Mouse (Mus musculus): ENCODE results near the gene Tab2. TPM values are rescaled to one million over a fixed set of nuclear protein-coding genes. Genes with fewer than 3 reads are reported as not detected.

Gene Tab2
- polyA plus RNA-seq (2015; fragmentation: Nextera tagmentation; extraction: Ambion mirVana): 14.9 and 15.8 TPM in 2 replicates

DNA sequence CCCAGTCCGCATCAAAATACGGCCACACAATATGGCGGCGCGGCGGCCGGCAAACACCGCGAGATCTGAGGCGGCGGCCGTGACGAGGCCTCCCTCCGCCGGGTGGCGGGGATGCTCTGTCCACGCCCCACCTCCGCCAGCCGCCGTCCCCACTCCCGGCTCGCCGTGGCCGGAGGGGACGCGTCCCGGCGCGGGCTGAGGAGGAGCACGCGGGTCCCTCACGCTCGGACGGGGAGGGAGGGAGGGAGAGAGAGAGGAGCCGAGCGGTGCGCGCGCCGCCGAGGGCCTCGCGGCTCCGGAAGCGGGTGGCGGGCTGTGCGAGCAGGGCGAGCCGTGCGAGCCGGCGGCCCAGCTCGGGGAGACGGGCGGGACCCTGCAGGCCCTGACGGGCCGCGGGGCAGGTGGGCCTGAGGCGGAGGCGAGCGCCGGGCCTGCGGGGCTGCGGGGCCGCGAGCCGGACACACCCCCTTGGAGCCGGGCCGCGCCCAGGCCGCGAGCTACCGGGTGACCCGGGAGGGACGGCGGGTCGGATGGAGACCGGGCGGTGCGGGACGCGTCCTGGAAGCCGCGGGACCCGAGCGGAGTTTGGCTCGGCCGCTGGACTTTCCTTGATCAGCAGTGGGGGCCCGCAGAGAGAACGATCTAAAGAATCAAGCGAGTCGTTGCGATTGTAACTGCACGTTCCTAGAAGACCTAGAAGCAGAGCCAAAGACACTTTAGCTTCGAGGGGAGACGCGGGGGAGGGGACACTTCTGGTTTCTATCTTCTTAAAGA is at the start of gene Tab2:
Gene Tab2, minus strand, starts transcription at position 3 of the 774 bp plus-strand sequence.
- Histone ChIP-seq H3K9me3 (ENCODE audit: control insufficient read depth, low read length) (no peaks in the 10 kb centered on the region), H3K27ac (ENCODE audit: low read length) (peak within 1 kb of the TSS; percentile 98), H3K4me3 (replicated peaks; ENCODE audit: low read length) (peak within 1 kb of the TSS; percentile 92), H3K4me1 (replicated peaks; ENCODE audit: control insufficient read depth, insufficient read depth, low read length) (peaks cover 20% of the 10 kb centered on the region), H3K4me2 (ENCODE audit: low read length) (peak within 1 kb of the TSS; percentile 70), H3K36me3 (ENCODE audit: control insufficient read depth, insufficient read depth) (no peaks in the 10 kb centered on the region), H3K27me3 (replicated peaks; ENCODE audit: control insufficient read depth, insufficient read depth, low read length) (no peaks in the 10 kb centered on the region), H3K9ac (replicated peaks; ENCODE audit: low read depth, low read length) (peak within 1 kb of the TSS; percentile 97)
- ATAC-seq: peak; percentile 97
- under 1% methylated on average over 62 of the region's 97 CpGs for WGBS

DNA sequence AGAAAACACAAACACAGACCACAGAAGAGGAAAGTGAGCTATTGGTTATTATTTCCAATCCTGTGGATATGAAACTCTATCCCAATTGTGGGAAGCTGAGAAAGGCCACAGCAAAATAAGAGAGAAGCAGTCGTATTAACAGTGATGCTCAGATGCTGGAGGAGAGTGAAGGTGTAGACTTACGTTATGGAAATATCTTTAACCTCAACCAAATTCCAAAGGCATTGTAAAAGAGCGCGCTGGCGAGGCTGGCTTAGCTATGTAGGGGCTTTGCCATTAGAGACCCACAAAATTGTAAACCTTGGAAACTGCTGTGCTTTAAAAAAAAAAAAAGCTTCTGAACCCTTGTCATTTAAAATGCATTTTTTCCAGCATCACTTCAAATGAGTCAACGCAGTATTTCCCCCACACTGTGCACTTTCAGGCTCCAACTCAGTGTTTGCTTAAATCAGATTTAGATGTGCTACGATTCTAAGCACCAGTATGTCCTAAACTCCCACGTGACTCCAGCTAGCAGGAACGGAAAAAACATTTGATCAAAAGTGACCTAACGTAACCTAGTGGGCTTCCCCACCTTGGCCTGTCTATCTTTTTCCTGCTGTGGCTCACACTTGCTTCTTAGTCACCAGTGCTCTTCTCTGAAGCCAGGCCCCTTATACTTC is 36.4 kb upstream of the Tab2 start:
- no peaks in the 10 kb centered on the region for H3K9me3 ChIP-seq (ENCODE audit: control insufficient read depth, low read length)
- no peak overlapping the region for H3K27ac ChIP-seq (ENCODE audit: low read length)
- H3K4me2 ChIP-seq (ENCODE audit: low read length): no peak overlapping the region
- H3K9ac ChIP-seq (replicated peaks; ENCODE audit: low read depth, low read length): no peak overlapping the region
- no peak for ATAC-seq
- H3K36me3 ChIP-seq (ENCODE audit: control insufficient read depth, insufficient read depth): no peaks in the 10 kb centered on the region
- WGBS: 87% methylated on average over 10 of the region's 10 CpGs
- H3K4me3 ChIP-seq (replicated peaks; ENCODE audit: low read length): no peak overlapping the region
- H3K4me1 ChIP-seq (replicated peaks; ENCODE audit: control insufficient read depth, insufficient read depth, low read length): 0 out of 2 replicates have a peak, but pooled peaks cover 4% of the 10 kb centered on the region
- H3K27me3 ChIP-seq (replicated peaks; ENCODE audit: control insufficient read depth, insufficient read depth, low read length): no peaks in the 10 kb centered on the region

DNA sequence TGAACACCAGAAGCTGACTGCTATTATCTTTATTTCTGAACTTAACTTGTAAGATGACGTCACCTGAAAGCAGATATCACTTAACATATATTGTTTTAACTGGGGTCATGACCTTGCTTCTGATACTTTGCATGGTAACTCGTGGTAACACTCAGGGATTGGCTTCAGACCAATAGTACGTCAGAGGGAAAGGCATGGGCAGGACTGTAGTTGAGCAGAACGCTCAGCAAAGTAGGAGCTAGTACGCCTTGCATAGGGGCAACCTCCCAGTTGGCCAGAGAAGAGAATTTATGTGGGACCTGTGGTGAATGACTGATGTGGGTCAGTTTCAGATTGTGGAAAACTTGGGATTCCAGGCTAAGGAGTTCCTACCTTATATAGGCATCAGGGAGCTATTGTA is 35.6 kb upstream of the Tab2 start:
- Histone ChIP-seq H3K36me3 (ENCODE audit: control insufficient read depth, insufficient read depth) (no peaks in the 10 kb centered on the region), H3K27ac (ENCODE audit: low read length) (no peak overlapping the region), H3K4me2 (ENCODE audit: low read length) (no peak overlapping the region), H3K9ac (replicated peaks; ENCODE audit: low read depth, low read length) (no peak overlapping the region), H3K27me3 (replicated peaks; ENCODE audit: control insufficient read depth, insufficient read depth, low read length) (no peaks in the 10 kb centered on the region), H3K4me1 (replicated peaks; ENCODE audit: control insufficient read depth, insufficient read depth, low read length) (0 out of 2 replicates have a peak, but pooled peaks cover 4% of the 10 kb centered on the region), H3K9me3 (ENCODE audit: control insufficient read depth, low read length) (no peaks in the 10 kb centered on the region), H3K4me3 (replicated peaks; ENCODE audit: low read length) (no peak overlapping the region)
- ATAC-seq: no peak
- 84% methylated on average over 5 of the region's 5 CpGs for WGBS

DNA sequence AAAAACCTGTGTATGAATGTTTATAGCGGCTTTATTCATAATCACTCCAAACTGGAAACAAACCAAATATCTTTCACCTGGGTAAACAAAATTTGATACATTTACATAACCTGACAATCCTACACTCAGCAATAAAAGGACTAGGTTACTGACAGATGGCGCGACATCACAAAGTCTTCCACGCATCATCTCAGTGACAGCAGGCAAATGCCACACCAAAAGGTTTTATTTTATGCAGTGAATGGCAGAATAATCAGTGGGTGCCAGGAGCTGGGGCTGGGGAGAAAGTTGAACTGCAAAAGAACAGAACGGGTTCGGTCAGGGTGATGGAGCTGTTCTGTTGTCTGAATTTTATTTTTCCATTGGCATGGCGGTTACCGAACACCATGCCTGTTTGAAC is 31.5 kb upstream of the Tab2 start:
- no peaks in the 10 kb centered on the region for H3K27me3 ChIP-seq (replicated peaks; ENCODE audit: control insufficient read depth, insufficient read depth, low read length)
- H3K27ac ChIP-seq (ENCODE audit: low read length): no peak overlapping the region
- H3K4me3 ChIP-seq (replicated peaks; ENCODE audit: low read length): no peak overlapping the region
- 75% methylated on average over 8 of the region's 8 CpGs for WGBS
- H3K4me1 ChIP-seq (replicated peaks; ENCODE audit: control insufficient read depth, insufficient read depth, low read length): 0 out of 2 replicates have a peak, but pooled peaks cover 4% of the 10 kb centered on the region
- no peaks in the 10 kb centered on the region for H3K9me3 ChIP-seq (ENCODE audit: control insufficient read depth, low read length)
- no peaks in the 10 kb centered on the region for H3K36me3 ChIP-seq (ENCODE audit: control insufficient read depth, insufficient read depth)
- no peak overlapping the region for H3K4me2 ChIP-seq (ENCODE audit: low read length)
- no peak overlapping the region for H3K9ac ChIP-seq (replicated peaks; ENCODE audit: low read depth, low read length)
- ATAC-seq: peak; percentile 63; the same call in 1 of the 2 replicates

DNA sequence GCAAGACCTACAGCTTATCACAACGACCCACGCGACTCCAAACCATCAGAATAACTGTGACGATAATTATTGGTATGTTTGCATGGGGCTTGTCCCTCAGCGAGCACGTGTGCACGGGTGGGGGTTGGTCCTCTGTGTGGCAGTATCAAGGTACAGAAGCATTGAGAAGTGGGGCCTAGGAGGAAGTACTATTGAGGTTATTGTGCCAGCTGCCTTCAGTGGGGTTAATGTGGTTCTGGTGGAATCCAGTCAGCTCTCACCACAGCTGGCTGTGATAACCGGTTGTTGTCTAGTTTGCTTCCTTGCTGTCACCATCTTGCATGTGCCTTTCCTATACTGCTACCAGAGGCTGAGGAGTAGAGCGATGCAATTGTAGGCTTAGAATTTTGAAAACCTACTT is 20.4 kb upstream of the Tab2 start:
- Histone ChIP-seq H3K27ac (ENCODE audit: low read length) (no peak overlapping the region), H3K27me3 (replicated peaks; ENCODE audit: control insufficient read depth, insufficient read depth, low read length) (no peaks in the 10 kb centered on the region), H3K9me3 (ENCODE audit: control insufficient read depth, low read length) (no peaks in the 10 kb centered on the region), H3K4me3 (replicated peaks; ENCODE audit: low read length) (no peak overlapping the region), H3K36me3 (ENCODE audit: control insufficient read depth, insufficient read depth) (no peaks in the 10 kb centered on the region), H3K9ac (replicated peaks; ENCODE audit: low read depth, low read length) (no peak overlapping the region), H3K4me1 (replicated peaks; ENCODE audit: control insufficient read depth, insufficient read depth, low read length) (no peaks in the 10 kb centered on the region), H3K4me2 (ENCODE audit: low read length) (no peak overlapping the region)
- no peak for ATAC-seq
- WGBS: 98% methylated on average over 9 of the region's 9 CpGs

DNA sequence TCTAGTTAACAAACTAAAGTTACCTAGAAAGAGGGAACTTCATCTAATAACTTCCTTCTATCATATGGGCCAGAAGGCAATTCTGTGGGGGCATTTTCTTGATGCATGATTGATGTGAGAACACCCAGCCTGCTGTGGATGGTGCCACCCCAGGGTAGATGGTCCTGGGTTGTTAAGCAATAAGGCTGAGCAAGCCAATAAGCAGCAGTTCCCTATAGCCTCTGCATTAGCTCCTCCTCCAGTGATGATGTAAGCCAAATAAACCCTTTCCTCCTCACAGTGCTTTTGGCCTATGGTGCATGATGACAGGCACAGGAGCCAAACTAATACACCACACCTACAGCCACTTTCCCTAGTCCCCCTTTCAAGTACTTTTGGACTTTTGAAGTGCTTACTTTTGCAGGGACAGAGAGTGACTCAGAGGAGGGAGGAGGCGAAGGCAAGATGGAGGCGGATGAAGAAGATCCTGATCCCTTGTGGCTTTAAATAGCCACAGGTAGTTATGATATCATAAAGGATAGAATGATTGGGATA is 12.8 kb upstream of the Tab2 start:
- H3K27ac ChIP-seq (ENCODE audit: low read length): no peak overlapping the region
- no peak overlapping the region for H3K4me3 ChIP-seq (replicated peaks; ENCODE audit: low read length)
- no peak overlapping the region for H3K4me2 ChIP-seq (ENCODE audit: low read length)
- H3K27me3 ChIP-seq (replicated peaks; ENCODE audit: control insufficient read depth, insufficient read depth, low read length): no peaks in the 10 kb centered on the region
- no peaks in the 10 kb centered on the region for H3K9me3 ChIP-seq (ENCODE audit: control insufficient read depth, low read length)
- H3K36me3 ChIP-seq (ENCODE audit: control insufficient read depth, insufficient read depth): no peaks in the 10 kb centered on the region
- 99% methylated on average over 2 of the region's 2 CpGs for WGBS
- no peak overlapping the region for H3K9ac ChIP-seq (replicated peaks; ENCODE audit: low read depth, low read length)
- ATAC-seq: no peak
- H3K4me1 ChIP-seq (replicated peaks; ENCODE audit: control insufficient read depth, insufficient read depth, low read length): no peaks in the 10 kb centered on the region

DNA sequence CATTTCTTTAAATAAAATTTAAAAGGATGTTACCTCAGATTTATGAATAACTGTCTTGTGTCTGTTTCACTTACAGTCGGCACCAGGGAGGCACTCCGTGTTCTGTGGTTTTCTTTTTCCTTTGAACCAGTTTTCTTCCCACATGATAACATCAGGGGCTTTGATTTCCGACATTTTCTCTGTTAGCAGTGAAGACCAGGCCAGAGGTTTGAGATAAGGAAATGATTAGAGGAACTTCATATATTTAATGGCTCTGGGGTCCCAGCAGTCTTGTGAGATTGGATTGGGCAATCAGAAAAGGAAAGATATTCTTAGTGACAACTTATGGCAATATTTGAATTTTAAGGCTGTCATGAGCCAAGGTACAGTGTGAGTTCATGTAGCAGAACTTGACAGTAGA is 11.1 kb upstream of the Tab2 start:
- Histone ChIP-seq H3K27ac (ENCODE audit: low read length) (no peak overlapping the region), H3K36me3 (ENCODE audit: control insufficient read depth, insufficient read depth) (no peaks in the 10 kb centered on the region), H3K9ac (replicated peaks; ENCODE audit: low read depth, low read length) (no peak overlapping the region), H3K9me3 (ENCODE audit: control insufficient read depth, low read length) (no peaks in the 10 kb centered on the region), H3K4me3 (replicated peaks; ENCODE audit: low read length) (no peak overlapping the region), H3K27me3 (replicated peaks; ENCODE audit: control insufficient read depth, insufficient read depth, low read length) (no peaks in the 10 kb centered on the region), H3K4me1 (replicated peaks; ENCODE audit: control insufficient read depth, insufficient read depth, low read length) (no peaks in the 10 kb centered on the region), H3K4me2 (ENCODE audit: low read length) (no peak overlapping the region)
- ATAC-seq: no peak
- WGBS: 82% methylated on average over 3 of the region's 3 CpGs

DNA sequence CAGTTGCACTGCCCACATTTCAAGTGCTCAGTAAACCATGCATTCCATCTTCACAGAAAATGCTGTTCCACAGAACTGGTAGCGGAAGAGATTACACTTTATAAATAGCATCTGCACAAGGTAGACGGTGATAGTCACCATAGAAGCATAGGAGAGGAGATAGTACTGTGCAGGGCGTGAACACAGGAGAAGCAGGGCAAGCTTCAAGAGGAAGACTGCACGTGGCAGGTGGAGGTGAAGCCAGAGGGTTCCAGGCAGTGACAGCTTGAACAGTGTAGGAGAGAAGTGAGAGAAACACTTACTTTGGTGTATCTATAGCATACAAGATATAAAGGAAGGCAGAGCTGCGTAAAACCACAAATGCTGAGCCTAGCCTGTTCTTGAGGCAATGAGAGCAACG is 3.0 kb upstream of the Tab2 start:
- H3K4me3 ChIP-seq (replicated peaks; ENCODE audit: low read length): no peak overlapping the region
- WGBS: 77% methylated on average over 6 of the region's 6 CpGs
- H3K4me2 ChIP-seq (ENCODE audit: low read length): no peak overlapping the region
- H3K9me3 ChIP-seq (ENCODE audit: control insufficient read depth, low read length): no peaks in the 10 kb centered on the region
- H3K4me1 ChIP-seq (replicated peaks; ENCODE audit: control insufficient read depth, insufficient read depth, low read length): peaks cover 4% of the 10 kb centered on the region
- no peaks in the 10 kb centered on the region for H3K36me3 ChIP-seq (ENCODE audit: control insufficient read depth, insufficient read depth)
- no peaks in the 10 kb centered on the region for H3K27me3 ChIP-seq (replicated peaks; ENCODE audit: control insufficient read depth, insufficient read depth, low read length)
- no peak overlapping the region for H3K9ac ChIP-seq (replicated peaks; ENCODE audit: low read depth, low read length)
- no peak for ATAC-seq
- H3K27ac ChIP-seq (ENCODE audit: low read length): no peak overlapping the region

DNA sequence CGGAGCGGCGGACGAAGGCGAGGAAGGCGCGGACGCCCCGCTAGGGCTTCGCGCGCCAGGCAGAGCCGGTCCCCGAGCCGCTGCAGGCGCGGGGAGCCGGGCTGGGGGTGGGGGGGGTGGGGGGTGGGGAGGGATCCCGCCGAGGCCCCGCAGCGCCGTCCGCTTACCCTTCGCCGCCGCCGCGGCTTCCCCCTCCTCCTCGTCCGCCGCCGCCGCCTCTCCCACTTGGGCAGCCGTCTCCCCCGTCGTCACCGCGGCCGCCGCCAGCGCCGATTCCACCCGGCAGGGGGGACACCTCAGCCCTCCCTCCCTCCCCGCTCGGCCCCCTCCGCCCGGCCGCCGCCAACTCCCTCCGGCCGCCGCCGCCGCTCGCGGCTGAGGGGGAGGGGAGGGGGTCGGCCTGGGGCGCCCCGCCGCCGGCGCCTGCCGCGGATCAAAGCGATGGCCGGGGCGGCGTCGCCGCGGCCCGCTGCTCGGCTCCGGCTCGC is 352 bp downstream of the Tab2 start:
- Histone ChIP-seq H3K4me3 (replicated peaks; ENCODE audit: low read length) (peak overlapping the region; percentile 92), H3K4me1 (replicated peaks; ENCODE audit: control insufficient read depth, insufficient read depth, low read length) (peaks cover 20% of the 10 kb centered on the region), H3K9ac (replicated peaks; ENCODE audit: low read depth, low read length) (peak overlapping the region; percentile 97), H3K9me3 (ENCODE audit: control insufficient read depth, low read length) (no peaks in the 10 kb centered on the region), H3K36me3 (ENCODE audit: control insufficient read depth, insufficient read depth) (no peaks in the 10 kb centered on the region), H3K4me2 (ENCODE audit: low read length) (peak overlapping the region; percentile 70), H3K27me3 (replicated peaks; ENCODE audit: control insufficient read depth, insufficient read depth, low read length) (no peaks in the 10 kb centered on the region), H3K27ac (ENCODE audit: low read length) (peak overlapping the region; percentile 98)
- peak; percentile 70 for ATAC-seq
- WGBS: 0% methylated on average over 2 of the region's 76 CpGs

Data from forebrain, embryonic 16.5 days (tissue).